Mouse (Mus musculus): ENCODE results near the gene Ccdc40. TPM values are rescaled to one million over a fixed set of nuclear protein-coding genes. Genes with fewer than 3 reads are reported as not detected.

The Ccdc40 gene
- polyA plus RNA-seq, 1 experiment from 2014 or later: 1.8 TPM

- H3K4me3 ChIP-seq (ENCODE audit: control insufficient read depth in 1 of 2, insufficient read depth in 1 of 2, low read depth in 1 of 2, low read length in 2 of 2): no peak overlapping the region
- no peak overlapping the region for H3K27ac ChIP-seq (replicated peaks in 1 of 2; ENCODE audit: control insufficient read depth in 1 of 2, insufficient read depth in 1 of 2, low read depth in 2 of 2, low read length in 2 of 2)
- WGBS: 59% methylated on average over 10 of the region's 10 CpGs
- peaks cover 19% of the 10 kb centered on the region in 2 experiments; a peak in 3 of 4 replicates for H3K4me1 ChIP-seq (ENCODE audit: control insufficient read depth in 2 of 2, insufficient read depth in 2 of 2, low read length in 2 of 2)
- H3K9ac ChIP-seq (ENCODE audit: low read length): no peak overlapping the region
- H3K27me3 ChIP-seq (ENCODE audit: control insufficient read depth, insufficient read depth, low read length): no peaks in the 10 kb centered on the region
- no peaks in the 10 kb centered on the region for H3K36me3 ChIP-seq (ENCODE audit: control insufficient read depth, insufficient read depth, low read length)
- H3K4me2 ChIP-seq (ENCODE audit: low read length): no peak overlapping the region
- no peak for ATAC-seq (ENCODE audit: insufficient number of reproducible peaks, insufficient read depth, low FRiP score, low read depth)
- no peaks in the 10 kb centered on the region for H3K9me3 ChIP-seq (ENCODE audit: control insufficient read depth, low read length)
Measured at GRCm38 (mm10) chr11:119187800-119188197, 40.6 kb upstream of the Ccdc40 start.

GRCm38 (mm10) chr11:119188389-119188788 lies 40.0 kb upstream of the Ccdc40 start:
- H3K9me3 ChIP-seq (ENCODE audit: control insufficient read depth, low read length): no peaks in the 10 kb centered on the region
- WGBS: 27% methylated on average over 6 of the region's 6 CpGs
- ATAC-seq (ENCODE audit: insufficient number of reproducible peaks, insufficient read depth, low FRiP score, low read depth): no peak

GRCm38 (mm10) chr11:119189319-119189718 lies 39.1 kb upstream of the Ccdc40 start:
- Histone ChIP-seq H3K27me3 (ENCODE audit: control insufficient read depth, insufficient read depth, low read length) (no peaks in the 10 kb centered on the region), H3K4me3 (ENCODE audit: control insufficient read depth in 1 of 2, insufficient read depth in 1 of 2, low read depth in 1 of 2, low read length in 2 of 2) (no peak overlapping the region), H3K27ac (replicated peaks in 1 of 2; ENCODE audit: control insufficient read depth in 1 of 2, insufficient read depth in 1 of 2, low read depth in 2 of 2, low read length in 2 of 2) (no peak overlapping the region), H3K36me3 (ENCODE audit: control insufficient read depth, insufficient read depth, low read length) (no peaks in the 10 kb centered on the region), H3K9ac (ENCODE audit: low read length) (no peak overlapping the region), H3K4me2 (ENCODE audit: low read length) (no peak overlapping the region), H3K9me3 (ENCODE audit: control insufficient read depth, low read length) (no peaks in the 10 kb centered on the region), H3K4me1 (ENCODE audit: control insufficient read depth in 2 of 2, insufficient read depth in 2 of 2, low read length in 2 of 2) (peaks cover 16 to 19% of the 10 kb centered on the region in 2 experiments; a peak in 3 of 4 replicates)
- ATAC-seq (ENCODE audit: insufficient number of reproducible peaks, insufficient read depth, low FRiP score, low read depth): no peak
- 96% methylated on average over 3 of the region's 3 CpGs for WGBS

More at GRCm38 (mm10) chr11:119188389-119188788, 40.0 kb upstream of the Ccdc40 start:
- Histone ChIP-seq H3K27ac (replicated peaks in 1 of 2; ENCODE audit: control insufficient read depth in 1 of 2, insufficient read depth in 1 of 2, low read depth in 2 of 2, low read length in 2 of 2) (no peak overlapping the region), H3K27me3 (ENCODE audit: control insufficient read depth, insufficient read depth, low read length) (no peaks in the 10 kb centered on the region), H3K9ac (ENCODE audit: low read length) (no peak overlapping the region), H3K4me2 (ENCODE audit: low read length) (no peak overlapping the region), H3K4me1 (ENCODE audit: control insufficient read depth in 2 of 2, insufficient read depth in 2 of 2, low read length in 2 of 2) (peaks cover 16 to 19% of the 10 kb centered on the region in 2 experiments; a peak in 3 of 4 replicates), H3K36me3 (ENCODE audit: control insufficient read depth, insufficient read depth, low read length) (no peaks in the 10 kb centered on the region), H3K4me3 (ENCODE audit: control insufficient read depth in 1 of 2, insufficient read depth in 1 of 2, low read depth in 1 of 2, low read length in 2 of 2) (no peak overlapping the region)

- H3K9ac ChIP-seq (ENCODE audit: low read length): no peak overlapping the region
- no peaks in the 10 kb centered on the region for H3K36me3 ChIP-seq (ENCODE audit: control insufficient read depth, insufficient read depth, low read length)
- no peak overlapping the region for H3K4me3 ChIP-seq (ENCODE audit: control insufficient read depth in 1 of 2, insufficient read depth in 1 of 2, low read depth in 1 of 2, low read length in 2 of 2)
- peaks cover 16 to 19% of the 10 kb centered on the region in 2 experiments; a peak in 3 of 4 replicates for H3K4me1 ChIP-seq (ENCODE audit: control insufficient read depth in 2 of 2, insufficient read depth in 2 of 2, low read length in 2 of 2)
- H3K4me2 ChIP-seq (ENCODE audit: low read length): no peak overlapping the region
- no peaks in the 10 kb centered on the region for H3K9me3 ChIP-seq (ENCODE audit: control insufficient read depth, low read length)
- 29% methylated on average over 11 of the region's 11 CpGs for WGBS
- ATAC-seq (ENCODE audit: insufficient number of reproducible peaks, insufficient read depth, low FRiP score, low read depth): peak; percentile 34; the same call in 1 of the 2 replicates
- H3K27me3 ChIP-seq (ENCODE audit: control insufficient read depth, insufficient read depth, low read length): no peaks in the 10 kb centered on the region
- no peak overlapping the region for H3K27ac ChIP-seq (replicated peaks in 1 of 2; ENCODE audit: control insufficient read depth in 1 of 2, insufficient read depth in 1 of 2, low read depth in 2 of 2, low read length in 2 of 2)
Measured at GRCm38 (mm10) chr11:119190498-119190897, 37.9 kb upstream of the Ccdc40 start.

DNA sequence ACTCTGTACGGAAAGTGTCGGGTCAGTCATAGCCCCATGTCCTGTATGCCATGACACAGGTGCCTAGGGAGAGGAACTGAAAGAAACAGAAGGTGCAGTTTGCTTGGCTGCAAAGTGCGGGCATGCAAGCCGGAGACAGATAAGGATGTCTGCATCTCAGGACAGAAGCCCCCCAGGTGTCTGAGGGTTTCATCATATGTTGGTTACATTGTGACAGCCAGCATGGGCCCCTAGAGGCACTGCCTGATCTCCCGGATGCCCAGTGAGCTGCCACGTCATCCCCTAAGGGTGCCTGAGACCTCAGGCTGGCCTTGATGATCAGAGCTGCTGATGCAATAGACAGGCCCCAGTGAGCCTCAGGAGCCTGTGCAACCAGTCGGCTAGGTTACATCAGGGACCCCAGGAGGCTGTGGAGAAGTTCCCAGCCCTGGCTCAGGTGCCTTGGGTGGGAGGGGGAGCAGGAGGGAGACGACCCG lies 36.7 kb upstream of the Ccdc40 start:
- Histone ChIP-seq H3K4me2 (ENCODE audit: low read length) (no peak overlapping the region), H3K9me3 (ENCODE audit: control insufficient read depth, low read length) (no peaks in the 10 kb centered on the region), H3K27me3 (ENCODE audit: control insufficient read depth, insufficient read depth, low read length) (no peaks in the 10 kb centered on the region), H3K9ac (ENCODE audit: low read length) (no peak overlapping the region), H3K4me1 (ENCODE audit: control insufficient read depth in 2 of 2, insufficient read depth in 2 of 2, low read length in 2 of 2) (peaks cover 16 to 19% of the 10 kb centered on the region in 2 experiments; a peak in 3 of 4 replicates), H3K36me3 (ENCODE audit: control insufficient read depth, insufficient read depth, low read length) (no peaks in the 10 kb centered on the region), H3K4me3 (ENCODE audit: control insufficient read depth in 1 of 2, insufficient read depth in 1 of 2, low read depth in 1 of 2, low read length in 2 of 2) (no peak overlapping the region), H3K27ac (replicated peaks in 1 of 2; ENCODE audit: control insufficient read depth in 1 of 2, insufficient read depth in 1 of 2, low read depth in 2 of 2, low read length in 2 of 2) (no peak overlapping the region)
- no peak for ATAC-seq (ENCODE audit: insufficient number of reproducible peaks, insufficient read depth, low FRiP score, low read depth)
- 71% methylated on average over 9 of the region's 9 CpGs for WGBS

DNA sequence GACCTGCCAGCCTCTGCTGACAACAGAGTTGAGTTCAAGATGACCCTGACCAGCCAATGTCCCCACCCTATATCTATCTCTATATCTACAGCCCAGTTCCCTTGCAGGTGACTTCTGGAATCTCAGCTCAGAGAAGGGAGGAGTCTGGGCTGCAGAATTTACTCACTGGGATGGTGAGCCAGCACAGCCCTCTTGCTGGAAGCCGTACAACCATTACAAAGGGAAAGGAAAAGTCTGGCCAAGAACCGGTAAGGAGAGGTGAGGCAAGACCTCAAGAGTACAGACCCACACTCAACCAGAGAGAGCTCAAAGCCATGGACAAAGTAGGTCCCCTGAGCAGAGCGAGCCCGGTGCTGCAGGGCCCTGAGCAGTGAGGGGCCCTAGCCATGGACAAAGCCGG lies 36.2 kb upstream of the Ccdc40 start:
- Histone ChIP-seq H3K27ac (replicated peaks in 1 of 2; ENCODE audit: control insufficient read depth in 1 of 2, insufficient read depth in 1 of 2, low read depth in 2 of 2, low read length in 2 of 2) (no peak overlapping the region), H3K4me2 (ENCODE audit: low read length) (no peak overlapping the region), H3K4me1 (ENCODE audit: control insufficient read depth in 2 of 2, insufficient read depth in 2 of 2, low read length in 2 of 2) (peaks cover 14 to 15% of the 10 kb centered on the region in 2 experiments; a peak in 3 of 4 replicates), H3K36me3 (ENCODE audit: control insufficient read depth, insufficient read depth, low read length) (no peaks in the 10 kb centered on the region), H3K4me3 (ENCODE audit: control insufficient read depth in 1 of 2, insufficient read depth in 1 of 2, low read depth in 1 of 2, low read length in 2 of 2) (no peak overlapping the region), H3K27me3 (ENCODE audit: control insufficient read depth, insufficient read depth, low read length) (no peaks in the 10 kb centered on the region), H3K9me3 (ENCODE audit: control insufficient read depth, low read length) (no peaks in the 10 kb centered on the region), H3K9ac (ENCODE audit: low read length) (no peak overlapping the region)
- no peak for ATAC-seq (ENCODE audit: insufficient number of reproducible peaks, insufficient read depth, low FRiP score, low read depth)
- WGBS: 79% methylated on average over 5 of the region's 5 CpGs

- Histone ChIP-seq H3K4me2 (ENCODE audit: low read length) (no peak overlapping the region), H3K27ac (replicated peaks in 1 of 2; ENCODE audit: control insufficient read depth in 1 of 2, insufficient read depth in 1 of 2, low read depth in 2 of 2, low read length in 2 of 2) (no peak overlapping the region), H3K4me3 (ENCODE audit: control insufficient read depth in 1 of 2, insufficient read depth in 1 of 2, low read depth in 1 of 2, low read length in 2 of 2) (no peak overlapping the region), H3K9me3 (ENCODE audit: control insufficient read depth, low read length) (no peaks in the 10 kb centered on the region), H3K36me3 (ENCODE audit: control insufficient read depth, insufficient read depth, low read length) (no peaks in the 10 kb centered on the region), H3K4me1 (ENCODE audit: control insufficient read depth in 2 of 2, insufficient read depth in 2 of 2, low read length in 2 of 2) (peaks cover 11% of the 10 kb centered on the region in 2 experiments; a peak in 3 of 4 replicates), H3K9ac (ENCODE audit: low read length) (no peak overlapping the region), H3K27me3 (ENCODE audit: control insufficient read depth, insufficient read depth, low read length) (no peaks in the 10 kb centered on the region)
- WGBS: 82% methylated on average over 9 of the region's 9 CpGs
- ATAC-seq (ENCODE audit: insufficient number of reproducible peaks, insufficient read depth, low FRiP score, low read depth): no peak
Measured at GRCm38 (mm10) chr11:119192605-119193004, 35.8 kb upstream of the Ccdc40 start.
